In genomic region chr7:132688721-132689120, GRCm38 (mm10) we compare ENCODE assay signal across 9 mouse cellular contexts.
DNase-seq lines count a peak whose midpoint lies in the region; ATAC-seq and TF ChIP-seq lines count a peak whose summit lies in the region.
"Had no signal": no experiment of that assay in that cellular context is flagged by ENCODE, and none has a peak within 500 bp of the region (broad histone marks: within the 10 kb centered on the region; RNA-seq: fewer than 3 reads in every experiment).

No protein-coding gene starts in this region.

- no peak for DNase-seq in layer of hippocampus, adult 2 months (ENCODE audit: low spot score in 2 of 2)
- no peak for DNase-seq in layer of hippocampus, postnatal 10 days (ENCODE audit: low spot score in 2 of 2)
- DNase-seq in embryonic facial prominence, embryonic 10.5 days (ENCODE audit: low spot score): peak; percentile 24
- DNase-seq in lung, postnatal 0 days (ENCODE audit: low spot score): peak; percentile 52
- DNase-seq in thymus, postnatal 14 days: no peak
- no peak for DNase-seq in urinary bladder, postnatal 14 days (ENCODE audit: low spot score)
- no peak for DNase-seq in right cerebral cortex, adult 18-20 months

- H3K9me3 ChIP-seq in embryonic facial prominence, embryonic 10.5 days: no peaks in the 10 kb centered on the region
- no peaks in the 10 kb centered on the region for H3K9me3 ChIP-seq in heart, embryonic 14.5 days (ENCODE audit: control insufficient read depth, low read length)
- H3K9me3 ChIP-seq in lung, postnatal 0 days (ENCODE audit: low read length): no peaks in the 10 kb centered on the region

- peaks cover 58% of the 10 kb centered on the region for H3K4me1 ChIP-seq in embryonic facial prominence, embryonic 10.5 days
- peaks cover 31 to 39% of the 10 kb centered on the region in 2 experiments for H3K4me1 ChIP-seq in heart, embryonic 14.5 days (ENCODE audit: control insufficient read depth in 2 of 2, insufficient read depth in 2 of 2, low read length in 2 of 2)
- H3K4me1 ChIP-seq in lung, postnatal 0 days (ENCODE audit: insufficient read depth, low read depth, low read length): peaks cover 31% of the 10 kb centered on the region

- no peak for ATAC-seq in heart, embryonic 14.5 days (ENCODE audit: insufficient number of reproducible peaks, insufficient read depth, low FRiP score, low read depth)
- peak; percentile 51 for ATAC-seq in lung, postnatal 0 days
- ATAC-seq: intestine, postnatal 0 days had no signal

- H3K27me3 ChIP-seq in embryonic facial prominence, embryonic 10.5 days (replicated peaks; ENCODE audit: low read depth, poor library complexity, severe bottlenecking): no peaks in the 10 kb centered on the region
- no peaks in the 10 kb centered on the region for H3K27me3 ChIP-seq in heart, embryonic 14.5 days (ENCODE audit: control insufficient read depth, insufficient read depth, low read length)
- no peaks in the 10 kb centered on the region for H3K27me3 ChIP-seq in lung, postnatal 0 days (replicated peaks; ENCODE audit: insufficient read depth, low read length)

- H3K9ac ChIP-seq in heart, embryonic 14.5 days (ENCODE audit: low read length): no peak overlapping the region; the same call in 1 of the 2 replicates
- no peak overlapping the region for H3K9ac ChIP-seq in lung, postnatal 0 days (replicated peaks; ENCODE audit: low read depth)

- WGBS in embryonic facial prominence, embryonic 10.5 days: 33% methylated on average over 5 of the region's 5 CpGs
- 31% methylated on average over 5 of the region's 5 CpGs for WGBS in heart, embryonic 14.5 days
- WGBS in lung, postnatal 0 days: 33% methylated on average over 5 of the region's 5 CpGs

- H3K36me3 ChIP-seq in embryonic facial prominence, embryonic 10.5 days (replicated peaks): no peaks in the 10 kb centered on the region
- H3K36me3 ChIP-seq in heart, embryonic 14.5 days (ENCODE audit: control insufficient read depth, insufficient read depth, low read length): no peaks in the 10 kb centered on the region
- H3K36me3 ChIP-seq in lung, postnatal 0 days (ENCODE audit: insufficient read depth, low read length): no peaks in the 10 kb centered on the region

- no peak overlapping the region for H3K4me2 ChIP-seq in heart, embryonic 14.5 days (ENCODE audit: low read length)
- no peak overlapping the region for H3K4me2 ChIP-seq in lung, postnatal 0 days (replicated peaks; ENCODE audit: low read depth, low read length)

- peak overlapping the region; percentile 69 for H3K27ac ChIP-seq in layer of hippocampus, adult 2 months
- peak overlapping the region; percentile 66 for H3K27ac ChIP-seq in embryonic facial prominence, embryonic 10.5 days (replicated peaks)
- H3K27ac ChIP-seq in heart, embryonic 14.5 days (replicated peaks in 1 of 2; ENCODE audit: control insufficient read depth in 1 of 2, insufficient read depth in 1 of 2, low read depth in 2 of 2, low read length in 2 of 2): peak overlapping the region; percentile 70 to 77
- peak overlapping the region; percentile 54; the same call in 1 of the 2 replicates for H3K27ac ChIP-seq in lung, postnatal 0 days (ENCODE audit: low read length)

- TF ChIP-seq EP300 in lung, postnatal 0 days (IDR thresholded peaks at IDR 0.05): no peak

- no peak overlapping the region for H3K4me3 ChIP-seq in layer of hippocampus, adult 2 months
- H3K4me3 ChIP-seq in embryonic facial prominence, embryonic 10.5 days: no peak overlapping the region
- H3K4me3 ChIP-seq in heart, embryonic 14.5 days (ENCODE audit: control insufficient read depth in 1 of 2, insufficient read depth in 1 of 2, low read depth in 1 of 2, low read length in 2 of 2): no peak overlapping the region
- no peak overlapping the region for H3K4me3 ChIP-seq in lung, postnatal 0 days (ENCODE audit: low read depth, low read length)

- no peak for TF ChIP-seq CTCF in layer of hippocampus, adult 2 months (conservative IDR thresholded peaks at IDR 0.05)
- no peak for TF ChIP-seq CTCF in lung, postnatal 0 days (IDR thresholded peaks at IDR 0.05)

Comparison
In these comparisons a context has a peak if more than half of its experiments do, and no peak if none do; other contexts are left out.
1. DNase-seq: peak in embryonic facial prominence, embryonic 10.5 days (single experiment) and lung, postnatal 0 days (single experiment); none in layer of hippocampus, adult 2 months (0 of 2), layer of hippocampus, postnatal 10 days (0 of 2), thymus, postnatal 14 days (single experiment), urinary bladder, postnatal 14 days (single experiment) and right cerebral cortex, adult 18-20 months (single experiment).
2. Peak in every context shown above with its lines, with median percentiles within 50 percentile points of each other: H3K27ac ChIP-seq.